Mouse (Mus musculus) thymus, adult 18-20 months (tissue): ENCODE measurements around the gene Zfp553.

Source experiments
- DNase-seq, 2 experiments: peaks; one replicate each; pipeline ENCODE4 v3.0.0; 2022; ENCODE audit warnings: mixed read lengths in 2 of 2

The Zfp553 gene

DNA sequence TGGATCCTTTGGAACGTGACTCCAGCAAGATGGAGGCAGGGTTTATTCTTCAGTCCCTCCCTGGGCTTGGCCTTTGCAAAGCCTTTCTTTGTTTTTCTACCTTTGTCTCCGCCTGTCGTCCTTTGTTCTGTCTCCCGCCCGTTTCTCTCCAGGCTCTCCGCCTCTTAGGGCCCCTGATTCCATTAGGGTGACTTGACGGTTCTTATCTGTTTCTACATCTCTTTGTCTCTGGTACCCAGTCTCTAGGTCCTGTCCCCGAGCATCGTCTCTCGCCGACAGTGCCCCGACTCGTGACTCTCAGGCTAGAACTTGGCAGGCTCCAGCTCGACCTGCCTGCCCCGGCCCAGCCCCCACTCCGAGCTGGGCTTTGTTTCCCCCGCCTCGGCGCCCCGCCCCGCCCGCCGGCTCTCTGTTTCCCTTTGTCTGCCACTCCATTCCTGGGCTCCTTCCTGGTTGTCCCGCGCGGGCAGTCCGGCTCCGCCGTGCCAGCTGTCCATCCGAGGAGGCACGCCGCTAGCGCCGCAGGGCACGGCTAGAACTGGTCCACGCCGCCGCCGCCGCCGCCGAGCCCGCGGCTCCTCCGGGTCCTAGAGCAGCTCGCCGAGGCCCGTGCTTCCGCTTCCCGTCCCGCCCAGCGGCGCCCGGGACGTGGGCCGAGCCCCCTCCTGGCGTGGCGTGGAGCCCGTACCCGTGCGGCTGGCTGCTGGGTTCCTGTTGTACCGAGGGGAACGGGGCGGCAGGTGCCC lies at the start of gene Zfp553, which contains the start of gene Sept1:
Gene Zfp553, plus strand, starts transcription at position 440 of the 746 bp plus-strand sequence.
Gene Sept1, minus strand, starts transcription at position 509 of the 746 bp plus-strand sequence.
- peak; percentile 76 to 82 for DNase-seq

DNA sequence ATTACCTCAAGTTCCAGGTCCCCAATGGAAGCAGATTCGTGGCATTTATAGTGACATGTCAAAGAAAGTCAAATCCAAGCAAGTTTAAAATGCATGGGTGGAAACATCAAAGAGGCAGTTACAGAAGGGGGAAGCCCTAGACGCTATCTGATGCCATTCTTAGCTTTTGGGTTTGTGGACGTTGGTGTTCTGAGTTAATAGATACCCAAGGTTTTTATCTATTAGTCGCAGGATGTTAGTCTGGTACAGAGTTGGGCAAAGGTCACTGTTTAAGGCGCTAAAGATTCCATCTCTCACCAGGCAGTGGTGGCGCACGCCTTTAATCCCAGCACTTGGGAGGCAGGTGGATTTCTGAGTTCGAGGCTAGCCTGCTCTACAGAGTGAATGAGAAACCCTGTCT lies 49.5 kb upstream of the Zfp553 start:
- DNase-seq, result no peak

DNA sequence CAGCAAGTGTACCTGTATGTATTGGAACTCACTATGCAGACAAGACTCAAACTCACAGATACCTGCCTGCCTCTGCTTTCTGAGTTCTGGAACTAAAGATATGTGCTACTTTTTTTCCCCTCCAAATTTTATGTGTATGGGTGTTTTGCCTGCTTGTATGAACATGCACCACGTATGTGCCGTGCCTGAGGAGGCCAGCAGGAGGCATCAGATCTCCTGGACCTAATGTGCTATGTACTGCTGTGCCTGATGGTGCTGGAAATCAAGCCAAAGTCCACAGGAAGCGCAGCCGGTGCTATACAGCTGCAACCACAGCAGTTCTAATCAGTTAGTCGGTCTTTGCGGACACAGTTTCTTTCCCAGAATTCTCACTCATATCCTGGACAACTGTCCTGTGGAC lies 49.0 kb upstream of the Zfp553 start:
- DNase-seq, result no peak

DNA sequence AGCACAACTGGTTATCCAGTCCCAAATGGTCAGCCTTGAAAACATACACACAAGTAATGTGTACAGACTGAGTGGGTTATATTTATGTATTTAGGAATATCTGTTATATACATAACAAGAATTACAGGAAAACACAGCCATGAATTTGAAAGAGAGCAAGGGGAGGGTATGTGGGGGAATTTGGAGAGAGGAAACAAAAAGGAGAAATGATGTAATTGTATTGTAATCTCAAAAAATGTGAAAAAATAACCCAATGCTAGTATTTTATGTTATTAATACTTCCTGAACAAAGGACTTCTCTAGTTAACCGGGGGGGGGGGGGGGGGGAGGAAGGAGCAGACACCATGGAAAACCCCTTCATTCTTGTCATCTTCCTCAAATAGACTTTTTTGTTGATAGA lies 48.1 kb upstream of the Zfp553 start:
- no peak for DNase-seq

DNA sequence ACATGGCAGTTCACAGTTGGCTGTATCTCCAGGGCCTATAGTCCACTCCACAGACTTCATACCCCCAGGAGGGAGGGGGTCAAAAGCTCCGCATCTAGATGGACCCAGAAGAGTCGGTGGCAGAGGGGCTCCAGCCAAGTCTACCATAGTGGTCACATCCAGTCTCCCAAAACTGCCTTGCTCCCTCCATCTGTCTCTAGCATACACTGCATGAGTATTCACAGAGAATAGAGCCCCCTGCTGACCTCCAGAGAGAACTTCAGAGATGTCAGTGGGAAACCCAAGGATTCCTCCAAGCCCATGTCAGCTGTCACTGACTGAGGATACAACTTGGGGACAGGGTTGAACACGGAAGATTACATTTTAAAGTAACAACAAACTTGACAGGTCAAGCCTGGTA lies 47.3 kb upstream of the Zfp553 start:
- no peak for DNase-seq

DNA sequence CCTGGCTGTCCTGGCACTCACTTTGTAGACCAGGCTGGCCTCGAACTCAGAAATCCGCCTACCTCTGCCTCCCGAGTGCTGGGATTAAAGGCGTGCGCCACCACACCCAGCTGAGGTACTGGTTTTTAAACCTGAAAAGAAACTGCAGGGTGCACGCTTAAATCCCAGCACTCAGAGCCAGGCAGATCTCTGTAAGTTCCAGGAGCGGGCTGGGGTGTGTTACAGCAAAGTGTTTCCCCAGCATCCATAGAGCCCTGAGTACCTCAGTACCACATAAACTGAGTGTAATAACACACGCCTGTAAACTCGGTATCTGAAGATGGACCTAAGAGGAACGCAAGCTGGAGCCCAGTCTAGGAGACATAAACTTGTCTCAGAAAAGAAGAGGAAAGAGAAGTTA lies 45.5 kb upstream of the Zfp553 start:
- DNase-seq, result no peak

DNA sequence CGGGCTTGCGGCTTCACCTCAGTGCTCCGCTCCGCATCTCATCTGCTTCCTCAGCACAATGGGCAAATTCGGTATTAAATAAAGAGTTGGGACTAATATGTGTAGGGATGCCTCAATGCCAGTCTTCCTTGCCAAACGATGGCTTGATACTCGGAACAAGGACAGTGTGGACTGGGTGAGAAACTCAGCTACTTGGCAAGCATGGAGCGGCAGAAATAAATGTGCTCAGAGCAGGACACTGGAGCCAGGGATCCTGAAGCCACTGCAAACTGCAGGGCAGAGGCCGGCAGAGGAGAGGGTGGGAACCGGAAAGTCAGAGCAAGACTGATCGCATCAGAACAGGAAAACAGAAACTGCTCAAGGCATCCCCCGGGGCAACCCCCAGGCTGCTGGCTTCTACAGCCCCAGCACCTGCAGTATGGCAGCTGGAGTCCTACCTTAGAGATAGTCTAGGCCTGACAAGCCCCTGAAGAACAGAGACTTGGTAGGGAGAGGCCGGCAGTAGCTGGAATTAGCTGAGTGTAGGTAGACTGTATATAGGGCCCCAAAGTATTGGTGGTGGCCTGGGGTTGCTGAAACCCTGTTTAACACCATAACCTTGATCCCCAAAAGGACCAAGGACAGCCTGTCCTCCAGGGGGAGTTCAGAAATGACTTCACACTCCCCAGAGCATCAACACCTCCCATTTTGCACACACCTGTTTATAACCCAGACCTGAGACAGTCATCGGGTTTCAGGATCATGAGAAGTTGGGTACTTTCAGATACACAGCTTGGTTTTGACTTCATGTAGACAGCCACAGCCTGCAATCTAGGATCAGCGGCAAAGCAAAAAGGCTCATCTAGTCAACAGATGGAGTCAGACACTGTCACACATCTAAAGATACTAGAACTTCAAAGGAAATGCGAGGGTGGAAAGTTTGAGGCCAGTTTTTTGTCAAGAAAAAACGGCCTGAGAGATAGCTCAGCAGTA lies 44.3 kb upstream of the Zfp553 start:
- DNase-seq, result peak in 1 of 2 experiments; percentile 53

DNA sequence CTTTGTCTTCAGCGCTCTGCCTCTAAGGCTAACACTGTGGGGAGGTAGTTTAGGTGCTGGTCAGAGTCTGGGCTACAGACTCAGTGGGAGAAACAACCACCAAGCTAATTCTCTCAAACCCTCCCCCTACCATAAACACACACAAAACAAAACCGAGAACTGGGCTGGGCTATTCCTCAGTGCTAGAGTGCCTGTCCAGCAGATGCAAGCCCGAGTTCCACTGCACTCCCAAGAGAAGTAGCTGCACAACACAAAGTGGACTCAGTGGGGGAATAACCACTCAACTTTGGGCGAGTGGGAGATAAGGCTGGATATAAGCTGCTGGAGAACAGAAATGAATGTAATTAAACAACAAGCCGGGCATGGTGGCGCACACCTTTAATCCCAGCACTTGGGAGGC lies 42.2 kb upstream of the Zfp553 start:
- no peak for DNase-seq

DNA sequence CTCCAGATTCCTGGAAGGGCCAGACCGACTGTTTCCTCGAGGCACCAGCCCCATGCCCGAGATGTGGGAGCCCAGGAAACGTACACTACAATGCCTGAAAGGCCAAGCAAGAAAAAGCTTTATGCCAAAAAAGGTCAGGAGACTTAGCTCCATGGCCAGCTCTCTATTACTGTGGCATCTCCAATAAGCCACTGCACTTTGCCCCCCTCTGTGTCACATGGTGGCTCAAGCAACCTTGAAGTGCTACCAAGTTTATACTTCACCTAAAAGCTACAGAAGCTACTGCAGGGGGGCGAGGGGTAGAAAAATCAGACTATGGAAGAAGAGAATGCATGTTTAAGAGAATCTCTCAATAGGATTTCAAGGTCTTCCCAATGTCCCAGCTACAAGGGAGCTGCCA lies 39.9 kb upstream of the Zfp553 start:
- DNase-seq, result no peak

DNA sequence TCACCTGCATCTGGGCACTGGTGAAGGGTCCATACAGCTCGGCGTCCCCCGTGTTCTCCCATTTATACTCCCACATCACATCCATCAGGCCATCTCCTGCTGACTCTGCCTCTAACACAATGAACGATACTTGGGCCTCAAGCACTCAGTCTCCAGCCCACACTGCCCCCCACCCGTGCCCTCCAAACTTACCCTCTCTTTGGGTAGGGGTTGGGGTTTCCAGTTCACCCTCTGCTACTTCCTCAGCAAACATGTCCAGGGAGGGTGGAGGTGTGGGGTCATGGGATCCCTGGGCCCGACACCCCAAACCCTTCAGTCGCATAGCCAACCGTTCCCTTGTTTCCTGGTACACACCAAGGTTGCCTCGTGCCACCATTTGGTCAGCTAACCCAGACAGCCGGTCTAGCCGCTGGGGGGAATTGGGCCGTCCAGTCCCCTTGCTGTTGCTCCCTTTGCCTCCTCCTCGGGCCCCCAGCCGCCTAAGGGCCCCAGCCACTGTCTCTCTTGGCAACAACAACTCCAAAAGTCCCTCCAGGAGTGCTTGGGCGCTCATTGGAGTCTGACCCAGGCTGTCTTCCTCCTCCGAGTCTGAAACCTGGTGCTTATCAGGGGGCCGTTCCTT lies 38.7 kb upstream of the Zfp553 start:
- DNase-seq, result no peak

DNA sequence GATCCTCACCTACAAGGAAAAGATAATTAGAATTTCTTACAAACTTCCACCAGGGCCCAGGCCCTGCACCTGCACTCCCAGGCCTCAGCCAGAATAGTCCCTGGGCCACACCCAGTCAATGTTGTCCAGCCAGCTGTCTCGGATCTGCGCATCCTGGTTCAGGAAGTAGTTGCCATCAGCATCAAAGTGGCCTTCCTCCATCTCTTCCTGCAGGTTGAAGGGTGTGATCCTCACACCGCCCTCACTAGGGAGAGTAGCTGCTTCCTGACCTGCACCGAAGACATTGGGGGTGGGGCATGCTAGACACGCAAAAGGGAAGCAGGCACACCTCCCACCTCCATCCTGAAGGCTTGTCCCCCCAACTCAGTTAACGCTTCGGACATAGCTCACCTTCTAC lies 38.2 kb upstream of the Zfp553 start:
- DNase-seq, result no peak

DNA sequence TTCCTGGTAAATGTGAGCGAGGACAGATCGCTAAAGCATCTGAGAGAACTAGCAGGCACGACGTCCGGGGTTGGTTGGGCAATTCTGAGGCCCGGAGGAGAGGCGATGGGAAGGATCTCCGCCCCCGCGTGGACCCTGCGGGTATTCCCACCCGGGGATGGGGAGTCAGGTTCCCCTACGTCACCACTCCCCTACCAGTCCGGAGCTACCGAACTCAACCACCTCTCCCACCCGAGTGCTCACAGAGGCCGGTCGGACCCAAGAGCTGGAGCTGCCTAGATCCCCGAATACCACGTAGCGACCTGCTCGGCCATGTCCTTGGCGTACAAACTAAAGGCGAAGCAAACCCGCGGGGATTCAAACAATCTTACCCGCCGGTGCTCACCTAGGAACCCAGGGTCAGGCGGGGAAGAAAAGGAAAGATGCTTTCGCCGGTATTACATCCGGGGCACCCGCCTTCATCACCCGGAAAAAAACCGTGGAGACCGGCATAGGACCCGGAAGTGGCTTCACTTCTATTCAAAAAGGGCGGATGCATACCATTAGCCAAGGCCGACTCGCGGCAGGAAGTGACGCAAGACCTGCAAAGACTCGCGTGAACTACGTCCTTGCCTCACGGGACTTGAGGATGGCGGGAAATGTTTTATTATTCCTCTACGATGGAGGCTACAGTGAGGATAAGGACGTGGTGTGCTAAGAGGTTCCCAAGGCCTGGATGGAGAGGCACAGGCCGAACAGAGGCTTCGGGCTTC lies 37.1 kb upstream of the Zfp553 start, which contains the start of gene Cd2bp2:
Gene Cd2bp2, minus strand, starts transcription at position 507 of the 752 bp plus-strand sequence.
- peak; percentile 89 to 95 for DNase-seq

DNA sequence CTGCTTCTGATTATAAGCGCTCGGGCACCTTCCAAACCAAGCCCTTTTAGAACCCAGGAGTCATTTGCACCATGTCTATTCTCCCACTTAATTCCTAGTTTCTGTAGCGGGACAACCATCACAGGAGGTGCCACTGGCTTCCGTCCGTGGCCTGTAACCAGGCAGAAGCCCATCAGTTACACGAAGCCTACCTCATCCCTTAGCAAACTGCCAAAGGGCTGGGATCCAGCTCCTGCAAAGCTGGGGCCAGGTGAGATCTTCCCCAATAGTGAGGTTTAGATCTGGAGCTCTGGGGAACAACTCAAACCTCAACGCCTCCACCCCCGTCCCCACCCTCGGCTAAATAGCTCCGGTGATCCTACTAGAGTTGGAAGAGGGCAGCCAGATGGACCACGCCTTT lies 36.4 kb upstream of the Zfp553 start:
- no peak for DNase-seq

DNA sequence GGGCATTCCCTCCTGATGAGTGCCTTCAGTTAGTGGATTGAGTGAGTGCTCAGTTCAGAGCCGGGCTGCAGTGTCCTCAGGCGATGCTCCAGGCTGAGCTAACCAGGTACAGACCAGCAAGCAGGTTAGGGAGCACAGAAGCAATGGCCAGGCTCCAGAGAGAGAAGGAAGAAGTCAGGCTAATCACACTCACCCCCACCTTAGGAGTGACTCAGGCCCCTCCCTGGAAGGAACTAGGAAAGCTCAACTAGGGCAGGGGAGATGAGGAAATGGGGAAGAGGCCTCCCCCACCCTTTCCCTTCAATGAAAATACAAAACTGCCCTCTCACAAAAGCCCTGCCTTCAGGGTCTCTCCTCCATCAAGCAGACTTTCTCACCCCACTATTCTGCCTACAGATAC lies 26.3 kb upstream of the Zfp553 start:
- no peak for DNase-seq

DNA sequence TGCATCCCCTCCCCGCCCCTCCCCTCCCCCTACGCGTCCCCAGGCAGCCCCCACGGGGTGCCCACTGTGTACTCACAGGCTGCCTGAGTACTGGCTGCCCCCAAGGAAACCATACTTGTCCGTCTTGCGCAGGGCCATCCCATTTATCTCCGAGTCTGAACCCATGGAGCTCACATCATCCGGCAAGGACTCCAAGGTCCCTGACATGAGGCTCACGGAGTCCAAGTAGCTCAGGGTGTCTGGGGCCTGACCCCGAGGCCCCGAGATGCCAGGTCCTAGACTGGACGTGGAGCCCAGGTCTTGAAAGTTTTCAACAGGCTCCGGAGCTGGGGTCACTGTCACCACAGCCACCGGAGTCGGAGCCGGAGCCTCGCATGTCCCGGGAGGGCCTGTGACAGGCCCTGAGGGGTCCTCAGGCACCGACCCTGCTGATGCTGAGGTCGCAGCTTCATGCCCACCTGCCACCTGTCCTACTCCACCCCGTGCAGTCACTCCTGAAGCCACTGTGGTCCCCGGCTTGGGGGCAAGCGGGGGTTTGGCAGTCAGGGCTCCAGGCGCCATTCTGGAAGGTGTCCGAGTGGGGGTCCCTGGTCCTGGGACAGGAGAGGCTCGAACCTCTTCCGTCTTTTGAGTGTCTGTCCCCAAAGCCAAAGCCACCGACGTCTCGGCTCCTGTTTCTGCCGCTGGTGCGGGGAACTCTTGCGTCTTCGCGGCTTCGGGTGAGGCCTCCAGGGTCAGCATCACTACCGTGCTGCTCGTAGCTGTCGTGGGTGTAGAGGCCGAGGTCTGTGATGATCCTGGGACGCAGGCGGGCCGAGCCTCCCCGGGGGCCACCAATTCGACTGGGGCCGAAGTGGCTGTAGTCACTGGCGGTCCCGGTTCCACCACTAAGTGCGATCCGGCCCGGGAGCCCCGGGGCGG lies 25.2 kb upstream of the Zfp553 start:
- DNase-seq, result peak; percentile 55 to 63

DNA sequence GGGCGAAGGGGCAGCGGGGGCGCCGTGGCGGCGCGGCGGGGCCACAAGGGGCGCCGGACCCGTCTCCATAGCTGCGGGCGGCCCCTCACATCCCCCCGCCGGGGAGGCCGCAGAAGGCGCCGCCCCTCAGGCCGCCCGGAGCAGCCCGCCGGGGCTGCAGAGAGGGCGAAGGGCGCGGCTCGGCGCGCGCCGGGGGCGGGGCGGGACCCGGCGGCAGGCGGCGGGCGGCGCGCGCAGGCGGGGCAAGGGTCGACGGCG lies 24.6 kb upstream of the Zfp553 start, which contains the start of gene Tbc1d10b:
Gene Tbc1d10b, minus strand, starts transcription at position 174 of the 258 bp plus-strand sequence.
- DNase-seq, result no peak

DNA sequence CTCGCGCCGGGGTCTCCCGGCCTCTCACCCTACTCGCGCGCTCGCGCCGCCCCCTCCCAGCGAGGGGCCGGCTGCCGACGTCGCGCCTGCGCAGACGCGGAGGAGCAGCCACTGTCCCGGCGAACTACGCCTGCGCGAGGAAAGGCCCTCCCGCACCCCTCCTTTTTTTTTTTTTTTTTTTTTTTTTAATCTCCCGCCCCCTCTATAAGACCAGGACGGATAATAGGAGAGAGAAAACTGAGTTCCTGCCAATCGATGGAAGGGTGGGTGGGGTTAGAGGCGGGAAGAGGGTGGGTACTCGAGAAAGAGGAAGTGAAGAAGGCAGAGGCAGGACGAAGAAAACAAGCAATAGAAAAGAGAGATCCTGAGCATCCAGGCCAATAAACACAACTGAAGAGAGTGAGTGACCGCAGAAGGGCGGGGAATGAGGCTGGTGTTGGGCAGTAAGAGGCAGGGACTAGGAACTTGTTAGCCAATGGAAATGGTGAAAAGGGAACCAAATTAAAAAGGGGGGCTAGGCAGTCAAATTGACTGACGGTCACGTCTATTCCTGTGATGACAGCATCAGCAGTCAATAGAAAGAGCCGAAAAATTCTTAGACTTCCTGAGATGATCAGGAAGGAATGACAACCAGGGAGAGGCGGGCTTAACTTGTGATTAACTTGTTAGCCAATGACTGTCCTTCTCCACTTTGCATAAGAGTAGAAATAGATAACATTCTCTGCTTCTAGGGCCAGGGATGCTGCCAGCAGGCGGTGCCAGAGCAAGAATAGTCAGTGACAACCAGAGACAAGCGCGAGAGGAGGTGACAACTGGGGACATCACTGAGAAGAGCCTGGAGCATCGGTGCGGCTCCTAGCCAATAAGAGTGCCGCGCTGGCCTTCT lies 24.1 kb upstream of the Zfp553 start, which contains the start of gene Mylpf:
Gene Mylpf, plus strand, starts transcription at position 338 of the 886 bp plus-strand sequence.
- DNase-seq, result peak; percentile 91 to 92

DNA sequence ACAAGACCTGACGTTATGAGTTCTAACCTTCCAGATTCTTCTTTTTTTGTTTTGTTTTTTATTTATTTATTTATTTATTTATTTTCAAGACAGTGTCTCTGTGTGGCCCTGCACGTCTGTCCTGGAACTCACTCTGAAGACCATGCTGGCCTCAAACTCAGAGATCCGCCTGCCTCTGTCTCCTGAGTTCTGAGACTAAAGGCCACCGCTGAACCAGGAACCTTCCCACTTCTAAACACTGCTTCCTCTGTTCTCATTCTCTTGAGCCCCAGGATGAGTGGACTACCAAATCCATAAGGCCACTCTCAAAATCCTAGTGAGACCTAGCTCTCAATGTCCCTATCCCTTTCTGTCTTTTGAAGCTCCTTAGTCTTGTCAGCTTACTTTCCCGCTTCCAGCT lies 23.0 kb upstream of the Zfp553 start:
- no peak for DNase-seq

DNA sequence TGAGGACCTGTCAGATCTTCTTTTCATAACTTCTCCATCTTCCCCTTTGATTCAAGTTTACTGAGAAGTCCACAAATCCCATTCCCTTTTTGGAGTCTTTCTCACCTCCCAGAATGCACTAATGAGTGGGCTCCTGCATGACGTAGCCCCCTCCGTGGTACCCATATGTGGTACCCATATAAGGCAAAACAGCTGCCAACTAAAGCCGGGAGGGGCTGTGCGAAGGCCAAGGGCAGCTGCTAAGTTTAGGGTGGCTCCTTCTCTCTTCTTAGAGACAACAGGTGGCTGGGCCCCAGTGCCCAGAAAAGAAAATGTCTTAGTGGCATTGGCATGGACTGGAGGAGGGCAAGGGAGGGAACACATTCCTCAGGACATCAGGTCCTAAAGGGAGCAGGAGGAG lies 22.6 kb upstream of the Zfp553 start:
- DNase-seq, result peak in 1 of 2 experiments; percentile 57

DNA sequence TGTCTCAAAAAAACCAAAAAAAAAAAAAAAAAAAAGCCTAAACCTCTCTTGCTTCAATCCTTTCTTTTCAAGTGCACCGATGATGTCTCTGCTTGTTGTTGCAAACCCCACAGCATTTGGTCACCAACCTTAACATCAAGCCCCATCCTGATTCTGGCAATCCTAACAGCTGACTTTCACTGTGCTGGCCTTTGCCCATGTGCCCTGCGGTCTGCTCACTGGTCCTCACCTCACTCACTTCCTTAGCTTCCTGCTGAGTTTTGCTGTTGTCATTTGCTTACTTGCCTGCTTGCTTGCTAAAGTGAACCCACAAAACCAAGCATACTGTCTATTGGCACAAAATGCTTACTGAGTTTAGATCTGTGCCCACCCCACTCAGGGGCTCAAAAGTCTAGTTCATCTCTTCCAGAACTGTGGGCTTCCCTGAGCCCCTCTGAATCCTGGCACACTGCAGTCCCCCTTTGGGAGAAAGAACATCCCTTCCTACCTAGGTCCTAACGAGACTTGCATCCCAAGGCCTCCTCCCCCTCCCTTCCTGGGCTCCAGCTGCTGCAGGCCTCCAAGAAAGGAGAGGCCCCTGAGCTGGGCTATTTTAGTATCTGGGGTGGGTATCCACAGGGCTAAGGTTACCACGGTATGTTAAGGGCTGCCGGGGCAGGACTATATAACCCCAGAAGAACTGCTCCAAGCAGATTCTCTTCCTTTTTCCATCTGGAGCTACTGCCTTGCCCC lies 21.7 kb upstream of the Zfp553 start:
- DNase-seq, result no peak
